Mouse (Mus musculus): Measurements from ENCODE around the gene Ucp2. TPM values are rescaled to one million over a fixed set of nuclear protein-coding genes. Genes with fewer than 3 reads are reported as not detected.

Ucp2 gene
- total RNA-seq (2015; ENCODE audit: low replicate concordance) (1,034 and 1,242 TPM in 2 replicates), total RNA-seq (2017; ENCODE audit: low replicate concordance) (1,143 and 1,228 TPM in 2 replicates)

DNA sequence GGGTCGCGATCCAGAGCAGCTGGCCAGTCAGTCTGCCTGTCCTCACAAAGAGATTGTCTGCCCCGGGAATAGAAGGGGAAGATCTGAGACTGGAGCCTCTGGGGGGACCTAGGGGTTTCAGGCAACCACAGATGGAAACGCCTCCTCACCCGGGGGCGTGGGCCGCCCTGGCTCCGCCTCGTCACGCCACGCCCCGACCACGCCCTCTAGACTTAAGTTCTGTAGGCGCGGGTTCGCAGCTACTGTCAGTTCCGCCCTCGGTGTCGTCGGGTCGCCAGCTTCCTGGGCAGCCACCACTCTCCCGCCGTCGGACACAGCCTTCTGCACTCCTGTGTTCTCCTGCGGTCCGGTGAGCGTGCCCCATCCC lies at the start of gene Ucp2:
Ucp2 (plus strand) TSS at position 221 of the 367 bp plus-strand sequence.
- ATAC-seq (replicated peaks; ENCODE audit: low FRiP score, poor library complexity, severe bottlenecking) = peak; percentile 70

DNA sequence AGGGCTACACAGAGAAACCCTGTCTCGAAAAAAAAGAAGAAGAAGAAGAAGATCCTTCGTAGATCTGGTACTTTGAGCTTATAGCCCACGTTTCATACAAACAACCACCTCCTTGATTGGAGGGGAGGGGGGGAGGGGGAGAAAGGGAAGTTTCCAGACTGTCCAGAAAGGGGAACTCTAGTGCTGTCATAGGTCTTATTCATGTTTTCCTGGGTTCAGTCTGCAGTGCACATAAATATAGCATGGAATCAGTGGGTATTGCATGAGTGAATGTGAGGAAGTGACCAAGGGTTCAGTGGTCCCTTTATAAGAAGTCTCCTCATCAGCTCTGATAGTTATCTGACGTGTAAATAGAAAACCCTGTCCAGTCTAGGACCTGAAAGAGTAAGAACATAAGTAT lies 49.4 kb upstream of the Ucp2 start:
- ATAC-seq (replicated peaks; ENCODE audit: low FRiP score, poor library complexity, severe bottlenecking) = no peak

GRCm38 (mm10) chr7:100446271-100446670 lies 46.9 kb upstream of the Ucp2 start:
- ATAC-seq (replicated peaks; ENCODE audit: low FRiP score, poor library complexity, severe bottlenecking) = no peak

DNA sequence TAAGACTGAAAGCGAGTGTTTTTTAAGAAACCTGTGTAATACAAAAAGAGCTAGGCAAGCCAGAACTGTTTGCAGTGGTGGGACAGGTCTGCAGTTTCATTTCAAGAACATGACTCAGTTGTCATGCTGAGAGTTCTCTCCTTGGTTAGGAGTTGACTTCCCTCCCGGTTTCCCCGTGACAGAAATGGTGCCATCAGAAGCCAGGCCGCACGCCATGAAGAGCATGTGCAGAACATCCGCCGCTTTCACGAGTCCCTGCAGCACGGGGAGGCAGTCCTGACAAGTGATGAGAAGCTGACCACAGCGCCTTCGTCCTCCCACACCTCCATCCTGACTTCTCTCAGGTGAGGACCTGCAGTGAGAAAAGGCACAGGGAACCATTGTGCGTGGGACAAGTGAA lies 44.6 kb upstream of the Ucp2 start:
- ATAC-seq (replicated peaks; ENCODE audit: low FRiP score, poor library complexity, severe bottlenecking) = no peak

DNA sequence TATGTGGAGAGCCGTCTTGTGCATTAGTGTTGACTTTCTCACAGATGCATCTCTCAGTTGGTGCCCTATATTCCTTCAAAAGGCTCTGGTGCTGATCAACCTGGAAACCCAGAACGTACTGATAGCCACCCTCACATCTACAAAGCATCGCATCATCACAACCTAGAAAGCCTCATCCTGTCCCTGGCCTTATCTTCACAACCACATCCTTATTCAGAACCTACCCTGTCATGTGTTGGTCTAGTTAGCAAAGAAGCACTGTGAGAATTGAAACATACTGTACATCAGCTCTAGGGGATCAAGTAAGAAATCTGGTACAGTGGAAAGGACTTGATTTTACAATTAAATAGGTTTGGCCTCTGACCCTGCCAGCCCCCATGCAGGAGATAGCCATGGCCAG lies 44.2 kb upstream of the Ucp2 start:
- no peak for ATAC-seq (replicated peaks; ENCODE audit: low FRiP score, poor library complexity, severe bottlenecking)

DNA sequence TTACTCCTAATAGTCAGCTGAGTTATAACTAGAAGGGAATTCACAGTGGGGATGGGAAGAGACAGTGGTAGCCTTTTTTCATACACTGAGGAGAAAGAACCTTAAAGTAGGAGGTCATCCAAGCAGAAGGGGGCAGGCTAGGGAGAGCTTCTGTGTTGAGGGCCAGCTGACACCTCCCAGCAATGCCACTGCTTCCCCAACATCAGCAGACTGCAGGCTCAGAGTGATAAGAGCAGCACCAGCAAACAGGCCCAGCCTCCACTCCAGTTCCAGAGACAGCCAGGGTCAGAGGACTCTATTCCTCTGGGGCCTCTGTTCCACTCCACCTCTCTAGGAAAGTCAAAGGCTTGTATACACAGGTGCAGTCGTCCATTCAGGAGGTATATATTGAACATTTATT lies 35.0 kb upstream of the Ucp2 start:
- peak; percentile 87 for ATAC-seq (replicated peaks; ENCODE audit: low FRiP score, poor library complexity, severe bottlenecking)

GRCm38 (mm10) chr7:100459862-100460261 lies 33.3 kb upstream of the Ucp2 start:
- ATAC-seq (replicated peaks; ENCODE audit: low FRiP score, poor library complexity, severe bottlenecking) = no peak

DNA sequence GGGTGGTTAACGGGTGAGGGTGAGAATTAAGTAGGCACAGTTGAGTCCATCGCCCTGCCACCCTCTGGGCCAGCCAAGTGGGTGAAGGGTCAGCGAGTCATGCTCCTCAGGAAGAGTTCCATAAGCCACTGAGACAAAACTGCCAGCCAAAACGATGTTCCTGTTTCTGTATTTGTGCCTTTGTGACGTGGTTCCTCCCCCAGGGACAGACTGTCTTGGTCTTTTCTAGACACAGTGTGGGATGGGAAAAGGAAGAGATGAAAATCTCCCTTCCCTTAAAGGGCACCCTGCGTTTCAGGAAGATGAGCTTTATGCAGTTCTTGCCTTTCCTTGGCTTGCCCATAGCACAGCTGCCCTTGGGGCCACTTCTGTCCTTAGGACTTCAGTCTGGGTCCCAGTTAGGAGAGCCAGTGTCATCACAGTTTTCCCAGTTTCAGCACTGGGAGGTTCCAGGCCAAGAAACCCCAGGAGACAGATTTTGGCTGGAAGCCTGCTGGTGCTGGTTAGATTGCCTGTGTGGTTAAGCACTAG lies 31.5 kb upstream of the Ucp2 start:
- no peak for ATAC-seq (replicated peaks; ENCODE audit: low FRiP score, poor library complexity, severe bottlenecking)

DNA sequence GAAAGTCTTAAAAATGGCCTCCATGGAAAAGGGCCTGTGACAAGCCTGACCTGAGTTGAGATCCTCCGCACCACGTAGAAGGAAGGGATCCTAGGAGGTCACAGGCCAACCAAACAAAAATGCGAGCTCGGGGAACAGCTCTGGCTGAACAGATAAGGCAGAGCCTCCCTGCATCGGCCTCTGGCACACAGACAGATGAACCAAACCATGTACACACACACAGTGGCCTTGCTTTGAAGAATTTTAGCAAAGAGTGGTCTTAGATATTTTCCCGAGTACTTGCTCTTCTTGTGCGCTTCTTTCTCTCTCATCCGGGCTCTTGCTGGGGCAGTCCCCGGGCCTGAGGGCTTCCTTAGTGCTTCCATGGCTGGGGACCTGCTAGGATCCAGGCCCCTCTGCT lies 29.9 kb upstream of the Ucp2 start:
- ATAC-seq (replicated peaks; ENCODE audit: low FRiP score, poor library complexity, severe bottlenecking) = peak; percentile 52

GRCm38 (mm10) chr7:100463757-100464156 lies 29.4 kb upstream of the Ucp2 start:
- no peak for ATAC-seq (replicated peaks; ENCODE audit: low FRiP score, poor library complexity, severe bottlenecking)

GRCm38 (mm10) chr7:100464248-100464647 lies 28.9 kb upstream of the Ucp2 start:
- no peak for ATAC-seq (replicated peaks; ENCODE audit: low FRiP score, poor library complexity, severe bottlenecking)

GRCm38 (mm10) chr7:100465248-100465647 lies 27.9 kb upstream of the Ucp2 start:
- peak; percentile 1 for ATAC-seq (replicated peaks; ENCODE audit: low FRiP score, poor library complexity, severe bottlenecking)

GRCm38 (mm10) chr7:100465656-100466309 lies 27.4 kb upstream of the Ucp2 start:
- ATAC-seq (replicated peaks; ENCODE audit: low FRiP score, poor library complexity, severe bottlenecking) = peak; percentile 33

DNA sequence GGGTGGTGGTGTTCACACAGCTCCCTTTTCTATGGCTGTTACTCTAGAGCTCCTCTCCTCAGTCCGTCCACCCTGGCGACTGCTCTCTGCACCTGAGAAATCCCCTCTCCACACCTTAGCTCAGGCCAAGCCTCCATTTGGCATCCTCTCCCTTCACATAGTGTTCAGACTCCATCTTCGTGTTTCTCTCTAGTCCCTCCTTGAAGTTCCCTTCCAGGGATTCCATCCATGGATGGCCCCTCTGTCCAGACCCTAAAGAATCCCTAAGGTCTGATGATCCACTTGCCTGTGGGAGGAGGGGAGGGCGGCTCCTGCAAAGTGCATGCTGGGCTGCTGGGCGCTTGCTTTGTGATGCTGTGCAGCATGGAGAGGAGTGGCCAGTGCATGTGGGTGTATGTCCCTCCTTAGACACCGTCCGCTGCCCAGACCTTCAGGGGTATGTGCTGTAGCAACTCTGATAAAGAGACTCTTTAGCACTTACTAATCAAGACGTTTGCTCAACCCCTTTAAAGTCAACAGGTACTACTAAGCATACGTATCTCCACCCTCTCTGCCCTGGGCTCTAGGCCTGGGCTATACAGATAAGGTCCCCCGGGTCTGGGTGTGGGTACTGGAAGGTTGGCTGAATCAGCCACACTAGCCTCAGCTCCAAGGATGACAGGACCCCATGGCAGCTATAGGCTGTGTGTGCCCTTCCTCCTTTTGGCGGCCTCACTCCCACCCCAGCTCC lies 26.2 kb upstream of the Ucp2 start:
- ATAC-seq (replicated peaks; ENCODE audit: low FRiP score, poor library complexity, severe bottlenecking) = peak; percentile 67

- no peak for ATAC-seq (replicated peaks; ENCODE audit: low FRiP score, poor library complexity, severe bottlenecking)
Measured at GRCm38 (mm10) chr7:100468761-100469160, 24.4 kb upstream of the Ucp2 start.

DNA sequence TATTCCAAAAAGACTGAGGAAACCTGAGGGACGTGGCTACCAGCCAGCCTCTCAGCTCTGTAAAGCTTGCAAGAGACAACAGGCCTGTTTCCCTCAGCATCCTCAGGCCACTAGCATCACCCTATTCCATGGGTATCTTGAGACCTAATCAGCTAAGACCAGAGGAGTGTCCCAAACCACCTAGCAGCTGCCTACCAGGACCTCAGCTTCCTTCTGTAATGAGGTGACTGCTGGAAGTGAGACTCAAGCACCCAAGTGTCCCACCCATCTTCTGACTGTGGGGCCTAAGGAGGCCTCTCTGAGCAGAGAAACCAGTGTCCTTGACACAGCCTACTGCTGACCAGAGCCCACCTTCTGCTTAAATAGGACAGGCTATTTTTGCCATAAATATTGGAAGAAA lies 23.6 kb upstream of the Ucp2 start:
- no peak for ATAC-seq (replicated peaks; ENCODE audit: low FRiP score, poor library complexity, severe bottlenecking)

- no peak for ATAC-seq (replicated peaks; ENCODE audit: low FRiP score, poor library complexity, severe bottlenecking)
Measured at GRCm38 (mm10) chr7:100470796-100471406, 22.2 kb upstream of the Ucp2 start.

DNA sequence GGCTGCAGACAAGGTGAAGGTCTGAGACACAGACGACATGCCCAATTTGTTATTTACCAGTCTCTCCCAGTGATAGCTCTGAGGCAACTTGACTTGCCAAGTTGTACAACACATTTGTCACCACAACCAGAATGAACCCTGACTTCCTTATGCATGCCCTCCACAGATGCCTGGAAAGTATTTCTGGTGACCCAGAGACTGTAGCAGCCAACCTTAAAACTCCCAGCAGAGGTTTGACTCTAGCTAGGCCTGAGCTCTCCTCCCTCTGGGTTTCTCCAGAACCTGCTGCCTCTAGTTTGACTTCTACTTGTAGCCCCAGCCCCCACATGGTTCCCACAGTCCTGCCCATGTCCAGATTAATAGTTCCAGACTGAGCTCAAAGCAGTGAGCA lies 21.7 kb upstream of the Ucp2 start:
- no peak for ATAC-seq (replicated peaks; ENCODE audit: low FRiP score, poor library complexity, severe bottlenecking)

GRCm38 (mm10) chr7:100472777-100473176 lies 20.4 kb upstream of the Ucp2 start, which contains the start of gene Ucp3:
Ucp3 (plus strand) TSS chr7:100472990.
- ATAC-seq (replicated peaks; ENCODE audit: low FRiP score, poor library complexity, severe bottlenecking) = no peak

- ATAC-seq (replicated peaks; ENCODE audit: low FRiP score, poor library complexity, severe bottlenecking) = no peak
Measured at GRCm38 (mm10) chr7:100473846-100474454, 19.2 kb upstream of the Ucp2 start.

Measured in erythroblast, adult 5-6 weeks (primary cell).